Mouse (Mus musculus): ENCODE measurements at regions not wholly inside any gene's neighbourhood (a gene's known extent, or its start where the extent isn't known, plus 50 kb on each side); places are given as distances from the start of the nearest gene placed in this dataset.

DNA sequence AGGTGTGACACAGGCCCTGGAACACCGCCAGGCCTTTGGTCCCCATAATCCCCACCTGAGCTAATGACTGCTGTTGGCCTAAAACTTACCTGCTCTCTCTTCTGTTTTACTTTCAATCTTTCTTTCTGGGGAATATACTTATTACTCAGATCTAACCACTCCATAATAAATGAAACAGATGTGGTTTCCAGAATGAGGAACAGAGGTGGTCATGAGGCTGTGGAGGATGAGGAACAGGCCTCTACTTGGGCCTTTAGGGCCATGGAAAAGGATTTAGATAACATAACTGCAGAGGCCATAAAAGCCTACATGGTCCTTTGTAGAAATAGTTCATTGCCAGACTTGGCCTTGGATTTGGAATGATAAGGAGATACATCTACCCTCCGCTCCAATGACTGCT, 74.1 kb downstream of the B3gnt5 start:
- in situ Hi-C loops (cut with MboI; ENCODE audit: unreplicated experiment in 2 of 2): loop anchor here in 1 of 2 experiments (25.0 kb wide), 1 partner anchor 572 kb away; no protein-coding TSS in a partner anchor

- in situ Hi-C loops (cut with MboI; ENCODE audit: unreplicated experiment in 2 of 2): loop anchor here in 1 of 2 experiments (25.0 kb wide), 1 partner anchor 572 kb away; no protein-coding TSS in a partner anchor
Measured at GRCm38 (mm10) chr16:19834750-19835149, 74.7 kb downstream of the B3gnt5 start.

GRCm38 (mm10) chr16:19839831-19840230, 79.8 kb downstream of the B3gnt5 start:
- in situ Hi-C loops (cut with MboI; ENCODE audit: unreplicated experiment in 2 of 2): loop anchor here in 1 of 2 experiments (25.0 kb wide), 1 partner anchor 578 kb away; no protein-coding TSS in a partner anchor

DNA sequence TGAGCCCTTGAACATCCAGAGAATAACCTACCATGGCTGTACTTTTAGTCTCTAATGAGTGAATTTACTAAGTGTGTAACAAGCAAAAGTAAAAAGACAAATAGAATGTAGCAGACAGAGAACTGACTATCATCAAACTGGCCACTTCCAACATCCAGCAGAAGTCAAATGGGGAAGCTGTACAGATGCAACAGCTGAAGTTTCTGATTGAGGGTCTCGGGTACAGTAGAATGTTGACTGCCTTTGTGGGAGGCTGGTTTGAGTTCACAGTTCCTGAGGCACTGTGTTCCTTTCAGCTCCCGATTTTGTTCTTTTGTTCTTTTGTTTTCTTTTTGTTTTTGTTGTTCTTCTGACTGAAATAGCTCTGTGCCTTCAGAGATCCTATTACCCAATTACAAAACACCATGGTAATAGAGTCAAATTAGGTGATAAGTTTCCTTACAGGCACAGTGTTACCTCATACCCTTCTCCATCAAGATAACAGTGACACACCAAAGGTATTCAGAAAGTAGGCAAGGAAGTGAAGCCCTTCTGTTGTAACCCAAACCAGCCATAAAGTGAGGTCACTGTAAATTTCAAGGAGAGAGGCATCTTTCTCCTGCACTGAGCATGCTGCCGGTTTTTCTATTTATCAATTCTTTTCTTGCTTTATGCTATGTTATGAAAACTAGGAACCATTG, 82.5 kb downstream of the B3gnt5 start:
- in situ Hi-C loops (cut with MboI; ENCODE audit: unreplicated experiment in 2 of 2): loop anchor here in 1 of 2 experiments (25.0 kb wide), 1 partner anchor 580 kb away; no protein-coding TSS in a partner anchor

- in situ Hi-C loops (cut with MboI; ENCODE audit: unreplicated experiment in 2 of 2): loop anchor here in 1 of 2 experiments (25.0 kb wide), 1 partner anchor 581 kb away; no protein-coding TSS in a partner anchor
Measured at GRCm38 (mm10) chr16:19843738-19844137, 83.7 kb downstream of the B3gnt5 start.

GRCm38 (mm10) chr16:19848395-19848794, 88.4 kb downstream of the B3gnt5 start:
- in situ Hi-C loops (cut with MboI; ENCODE audit: unreplicated experiment in 2 of 2): loop anchor here (5.0 to 25.0 kb wide), 3 partner anchors 116 to 586 kb away; no protein-coding TSS in a partner anchor

DNA sequence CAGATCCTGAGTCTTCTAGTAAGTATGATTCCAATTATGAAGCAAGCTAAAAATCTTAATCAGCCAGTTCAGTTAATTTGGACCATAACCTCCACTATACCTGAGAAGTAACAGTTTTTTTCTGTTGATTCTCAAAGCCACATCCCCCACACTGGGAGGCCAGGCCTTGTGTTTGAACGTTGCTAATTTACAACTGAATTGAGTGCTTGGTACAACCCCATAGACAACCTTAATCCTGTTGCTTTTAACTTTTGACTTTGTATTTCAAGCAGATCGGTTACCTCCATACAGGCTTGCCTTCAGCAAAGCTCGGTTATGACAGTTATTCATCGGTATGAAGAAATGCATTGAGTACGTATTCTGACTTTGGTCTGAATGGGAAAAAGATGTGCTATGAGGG, 105.3 kb downstream of the B3gnt5 start:
- in situ Hi-C loops (cut with MboI; ENCODE audit: unreplicated experiment in 2 of 2): loop anchor here (25.0 kb wide), 2 partner anchors 603 to 728 kb away; no protein-coding TSS in a partner anchor

GRCm38 (mm10) chr16:19865931-19866330, 105.9 kb downstream of the B3gnt5 start:
- in situ Hi-C loops (cut with MboI; ENCODE audit: unreplicated experiment in 2 of 2): loop anchor here (25.0 kb wide), 2 partner anchors 604 to 729 kb away; no protein-coding TSS in a partner anchor

- in situ Hi-C loops (cut with MboI; ENCODE audit: unreplicated experiment in 2 of 2): loop anchor here (25.0 kb wide), 2 partner anchors 607 to 732 kb away; no protein-coding TSS in a partner anchor
Measured at GRCm38 (mm10) chr16:19869425-19869824, 109.4 kb downstream of the B3gnt5 start.

- in situ Hi-C loops (cut with MboI; ENCODE audit: unreplicated experiment in 2 of 2): no loop called here
Measured at GRCm38 (mm10) chr16:19876861-19877554, 105.8 kb downstream of the Klhl6 start.

DNA sequence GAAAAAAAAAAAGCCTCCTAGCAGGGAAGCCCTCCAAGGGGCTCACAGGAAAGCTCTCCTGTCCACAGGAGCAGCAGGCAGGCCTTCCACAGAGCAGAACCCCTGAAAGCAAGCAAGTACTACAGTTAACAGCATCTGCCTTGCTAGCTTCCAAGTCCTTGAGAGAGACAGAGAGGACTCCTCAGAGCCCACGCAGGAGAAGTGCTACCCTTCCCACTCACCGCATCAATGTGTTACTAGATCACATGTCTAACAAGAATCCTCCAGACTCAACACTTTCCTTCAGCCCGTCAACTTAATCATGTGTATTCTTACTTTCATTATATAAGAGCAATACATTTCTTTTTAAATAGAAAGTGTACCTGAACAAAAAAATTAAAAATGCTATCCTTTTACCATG, 99.9 kb downstream of the Klhl6 start:
- in situ Hi-C loops (cut with MboI; ENCODE audit: unreplicated experiment in 2 of 2): no loop called here

- in situ Hi-C loops (cut with MboI; ENCODE audit: unreplicated experiment in 2 of 2): no loop called here
Measured at GRCm38 (mm10) chr16:19883776-19884513, 98.9 kb downstream of the Klhl6 start.

GRCm38 (mm10) chr16:19884535-19884934, 98.3 kb downstream of the Klhl6 start:
- in situ Hi-C loops (cut with MboI; ENCODE audit: unreplicated experiment in 2 of 2): no loop called here

DNA sequence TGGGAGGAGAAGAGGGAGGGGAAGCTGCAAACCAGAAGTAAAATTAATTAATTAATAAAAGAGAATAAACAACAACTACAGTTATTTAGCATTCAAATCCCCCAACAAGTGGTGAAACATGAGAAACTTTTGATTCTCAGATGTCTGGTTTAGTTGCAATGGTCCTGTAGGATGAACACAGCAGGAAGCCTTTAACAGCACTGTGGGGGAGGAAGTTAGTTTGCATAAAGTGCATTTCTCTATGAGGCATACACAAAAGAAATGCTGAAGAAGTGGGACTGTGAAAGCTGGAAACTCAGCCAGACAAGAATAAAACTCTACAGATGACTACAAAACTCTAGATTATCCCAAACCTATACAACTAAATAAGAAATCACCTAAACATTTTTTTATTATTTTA, 96.2 kb downstream of the Klhl6 start:
- in situ Hi-C loops (cut with MboI; ENCODE audit: unreplicated experiment in 2 of 2): no loop called here

DNA sequence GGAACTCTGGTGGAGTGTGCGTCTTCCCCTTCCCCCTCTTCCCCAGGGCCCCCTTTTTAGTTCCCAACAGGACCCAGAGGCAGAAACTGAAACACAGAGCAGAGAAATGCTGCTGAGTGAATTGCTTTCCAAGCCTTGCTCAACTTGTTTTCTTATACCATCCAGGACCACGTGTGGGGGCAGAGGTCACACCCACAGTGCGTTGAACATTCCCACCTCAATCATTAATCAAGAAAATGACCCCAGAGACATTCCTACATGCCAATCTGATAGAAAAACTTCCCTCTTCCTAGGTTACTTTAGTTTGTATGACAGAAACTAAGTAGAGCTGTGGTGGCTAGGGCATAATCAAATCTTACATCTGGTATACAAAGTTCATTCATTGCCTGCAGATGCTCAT, 93.3 kb downstream of the Klhl6 start:
- in situ Hi-C loops (cut with MboI; ENCODE audit: unreplicated experiment in 2 of 2): no loop called here

- in situ Hi-C loops (cut with MboI; ENCODE audit: unreplicated experiment in 2 of 2): no loop called here
Measured at GRCm38 (mm10) chr16:19891441-19891840, 91.4 kb downstream of the Klhl6 start.

DNA sequence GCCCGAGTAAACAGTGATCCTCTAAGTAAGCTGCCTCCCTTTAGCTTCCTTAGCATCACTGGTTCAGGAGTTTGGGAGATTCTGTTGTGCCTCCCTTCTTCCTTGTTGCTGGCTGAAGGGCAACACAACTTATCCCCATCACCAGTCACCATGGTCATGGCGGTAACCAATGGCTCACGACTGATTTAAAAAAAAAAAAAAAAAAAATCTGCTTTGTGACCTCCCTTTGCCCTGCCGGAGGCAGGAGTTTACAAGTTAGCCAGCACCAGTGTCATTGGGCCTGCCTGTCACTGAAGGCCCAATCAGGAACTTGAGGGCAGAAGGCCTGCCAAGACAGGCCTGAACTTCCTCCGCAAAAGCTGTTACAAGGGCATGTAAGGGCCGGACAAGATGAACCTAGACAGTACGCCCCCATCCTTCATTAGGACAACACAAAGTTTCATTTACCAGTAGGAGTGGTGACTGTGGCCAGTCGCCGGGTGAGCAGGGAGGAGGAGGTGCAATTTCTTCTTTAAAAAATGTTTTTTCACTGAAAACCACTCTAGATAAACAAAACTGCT, 88.3 kb downstream of the Klhl6 start:
- in situ Hi-C loops (cut with MboI; ENCODE audit: unreplicated experiment in 2 of 2): no loop called here
